Mouse (Mus musculus) megakaryocyte, adult 5-6 weeks (primary cell): ENCODE results near the gene Fgf9. TPM values are rescaled to one million over a fixed set of nuclear protein-coding genes. Genes with fewer than 3 reads are reported as not detected.

Source experiments
- ATAC-seq: 2 replicates; pipeline ENCODE4 v1.8.0; 2016; ENCODE audit warnings: mild to moderate bottlenecking, inconsistent platforms; ENCODE audit not compliant: poor library complexity, severe bottlenecking
- total RNA-seq, 2 experiments: library from RNA; stranded (forward) in 1 of 2; stranded (reverse) in 1 of 2; fragments of 153-499, 151-499 nt in 1 of 2; fragments of 221-1000, 200-1000 nt in 1 of 2; gene quantifications; 2 replicates each; pipeline versions ENCODE4 v1.2.3 to v1.2.4; 2015 to 2017

Gene Fgf9
- not detected in 2 replicates for total RNA-seq (2015)
- not detected in 2 replicates for total RNA-seq (2017)

DNA sequence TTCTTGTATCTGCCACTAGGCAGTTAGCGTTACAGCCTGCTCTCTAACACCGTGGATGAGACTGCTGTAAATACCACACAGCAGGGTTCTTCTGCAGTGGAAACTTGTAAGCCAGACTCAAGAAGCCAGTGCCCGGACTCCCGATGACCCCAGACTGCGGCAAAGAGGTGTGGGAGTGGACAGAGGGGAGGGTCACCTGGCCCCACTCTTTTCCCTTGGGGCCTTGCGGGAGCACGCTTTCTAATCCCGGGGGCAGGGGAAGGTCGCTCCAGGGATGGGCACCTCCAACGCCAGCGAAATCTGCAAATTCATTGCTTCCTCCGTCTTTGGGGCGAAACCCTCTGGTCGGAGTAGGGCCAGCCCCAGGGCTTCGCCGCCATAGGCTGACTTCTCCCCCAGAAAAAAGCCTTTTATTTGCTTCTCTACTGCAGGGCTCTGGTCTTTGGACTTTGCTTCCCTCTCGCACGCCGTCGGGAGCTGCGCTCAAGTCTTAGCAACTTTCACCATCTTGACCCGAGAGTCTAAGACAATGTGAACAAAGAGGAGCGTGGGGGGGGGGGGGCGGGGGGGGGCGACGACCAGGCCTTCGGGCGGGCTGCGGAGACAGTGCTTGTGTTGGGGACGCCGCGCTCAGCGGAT lies at the start of gene Fgf9:
Gene Fgf9, plus strand, starts transcription at position 67 of the 639 bp plus-strand sequence.
- 0 out of 2 replicates have a peak, but pooled peaks have one; percentile 26 for ATAC-seq

DNA sequence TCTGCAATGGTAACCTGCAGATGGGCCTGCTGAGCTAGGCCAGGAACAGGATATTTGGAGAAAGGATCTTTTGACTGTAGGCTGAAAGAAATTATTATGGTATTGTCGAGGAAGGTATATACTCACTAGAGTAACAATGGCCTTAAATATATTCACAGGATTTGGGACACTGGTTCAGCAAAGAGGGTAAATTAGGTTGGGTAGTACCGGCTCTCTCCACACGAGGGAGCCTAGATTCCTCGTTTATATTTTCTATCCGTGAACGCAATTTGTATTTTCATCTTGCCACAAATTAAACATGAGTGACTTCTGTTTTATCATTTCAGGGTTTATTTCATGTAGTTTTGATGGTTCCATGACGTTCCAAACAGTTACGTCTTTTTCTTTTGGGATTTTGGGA lies 35.8 kb upstream of the Fgf9 start:
- ATAC-seq: no peak

DNA sequence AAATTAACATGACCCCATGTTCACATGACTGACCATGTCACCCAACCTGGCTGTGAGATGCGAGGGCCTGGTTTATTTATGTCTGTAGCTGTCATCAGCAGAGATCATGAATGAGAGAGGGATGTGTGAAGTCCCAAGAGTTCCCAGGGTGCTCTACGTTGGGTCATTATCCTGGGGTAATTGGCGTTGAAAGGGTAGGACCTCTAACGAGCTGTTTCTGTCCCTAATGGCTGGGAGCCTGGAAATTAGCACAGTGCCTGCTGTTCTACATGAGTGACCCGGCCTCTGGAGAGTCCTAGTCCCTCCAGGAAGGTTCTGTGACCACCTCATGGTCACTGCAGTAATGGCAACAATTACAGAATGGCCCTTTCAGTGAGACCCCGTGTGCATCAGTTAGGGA lies 34.2 kb upstream of the Fgf9 start:
- no peak for ATAC-seq

DNA sequence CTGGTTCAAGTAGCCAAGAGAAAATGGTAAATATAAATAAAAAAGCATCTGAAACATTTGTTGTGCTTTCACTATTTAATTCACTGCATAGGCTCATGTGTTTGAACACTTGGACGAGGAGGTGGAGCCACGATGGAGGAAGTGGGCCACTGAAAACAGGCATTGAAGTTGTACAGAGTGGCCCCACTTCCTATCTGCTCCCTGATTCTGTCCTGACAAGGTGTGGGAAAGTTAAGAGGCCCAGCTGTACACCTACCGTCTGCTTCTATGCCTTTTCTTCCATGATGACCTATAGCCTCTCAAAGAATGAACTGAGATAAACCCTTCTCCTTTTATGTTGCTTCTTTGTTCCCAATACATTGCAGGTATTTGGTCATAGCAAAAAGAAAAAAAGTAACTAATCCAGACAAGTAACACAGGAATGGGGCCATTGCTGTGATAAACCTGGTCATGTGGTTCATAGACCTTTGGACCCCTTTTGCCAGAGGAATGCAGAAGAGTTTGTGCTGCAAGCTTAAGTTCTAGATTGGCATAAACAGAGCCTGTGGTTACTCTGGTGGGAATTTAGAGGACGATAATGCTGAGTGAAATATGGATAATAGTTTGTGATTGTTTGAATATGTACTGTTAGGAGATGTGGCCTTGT lies 23.6 kb upstream of the Fgf9 start:
- ATAC-seq: no peak

DNA sequence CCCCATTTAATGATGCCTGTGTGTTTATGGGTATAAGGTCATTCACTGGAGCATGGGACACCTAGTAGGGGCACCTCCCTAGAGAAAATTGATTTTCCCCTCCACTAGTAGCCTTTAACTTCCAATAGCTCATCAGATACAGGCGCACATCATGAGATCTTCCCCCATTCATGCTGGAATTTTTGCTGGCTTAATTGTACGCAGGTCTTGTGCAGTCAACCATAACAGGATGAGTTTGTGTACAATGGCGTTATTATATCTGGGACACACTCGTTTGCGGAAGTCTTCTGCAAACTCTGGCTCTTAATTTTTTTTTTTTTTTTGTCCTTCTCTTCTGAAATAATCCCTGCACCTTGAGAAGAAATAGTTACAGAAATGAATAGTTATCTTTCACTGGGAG lies 19.7 kb upstream of the Fgf9 start:
- ATAC-seq: no peak

DNA sequence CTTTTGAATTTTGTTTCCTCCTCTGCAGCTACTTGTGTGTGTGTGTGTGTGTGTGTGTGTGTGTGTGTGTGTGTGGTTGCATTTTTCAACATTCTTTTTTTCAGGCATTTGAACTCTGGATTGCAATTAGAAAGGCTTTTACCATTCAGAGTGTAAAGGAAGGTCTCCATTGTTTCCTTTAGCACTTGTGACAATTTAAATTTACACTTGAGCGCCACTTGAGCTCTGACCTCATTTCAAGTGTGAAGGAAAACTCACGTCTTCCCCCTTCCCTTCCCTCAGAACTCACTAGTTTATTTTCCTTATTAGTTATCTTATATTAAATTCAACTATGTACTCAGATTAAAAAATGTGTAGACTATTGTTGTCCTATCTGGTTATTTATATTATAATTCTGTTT lies 2.8 kb upstream of the Fgf9 start:
- ATAC-seq: no peak

DNA sequence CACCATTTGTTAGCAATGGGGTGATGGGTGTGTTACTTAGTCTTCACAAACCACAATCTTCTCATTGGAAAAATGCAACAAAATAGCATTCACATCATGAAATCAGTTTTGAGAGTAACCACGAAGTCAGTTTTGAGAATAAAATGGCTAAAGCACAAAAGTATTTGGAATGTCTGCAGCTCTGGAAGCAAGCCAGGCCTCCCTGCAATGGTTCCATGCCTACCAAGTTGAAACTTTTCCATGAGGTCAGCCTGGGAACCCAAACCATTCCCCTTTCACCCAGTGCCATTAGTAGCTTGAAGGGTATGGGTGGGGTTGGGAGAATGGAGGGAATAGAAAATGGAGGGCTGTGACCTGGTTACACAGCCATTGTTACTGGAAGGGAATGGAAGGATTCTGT lies 1.7 kb upstream of the Fgf9 start:
- ATAC-seq: no peak

DNA sequence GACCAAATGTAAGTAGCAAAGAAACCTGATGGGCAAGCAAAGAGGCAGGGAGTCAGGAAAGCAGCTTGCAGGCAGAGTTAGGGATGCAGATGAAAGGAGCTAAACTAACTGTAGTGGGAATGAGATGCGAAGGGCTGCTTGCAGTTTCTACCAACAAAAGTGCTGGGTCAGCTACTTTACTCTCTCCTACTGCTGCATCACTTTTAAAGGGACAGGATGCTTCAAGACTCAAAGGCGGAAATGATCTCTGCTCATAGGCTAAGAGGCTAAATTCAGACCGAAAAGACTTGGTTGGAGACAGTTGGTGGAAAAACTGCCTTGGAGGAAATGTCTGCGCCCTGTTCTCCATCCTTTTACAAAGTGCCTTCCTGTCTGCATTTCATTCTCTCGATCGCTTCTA lies 420 bp upstream of the Fgf9 start:
- no peak for ATAC-seq

DNA sequence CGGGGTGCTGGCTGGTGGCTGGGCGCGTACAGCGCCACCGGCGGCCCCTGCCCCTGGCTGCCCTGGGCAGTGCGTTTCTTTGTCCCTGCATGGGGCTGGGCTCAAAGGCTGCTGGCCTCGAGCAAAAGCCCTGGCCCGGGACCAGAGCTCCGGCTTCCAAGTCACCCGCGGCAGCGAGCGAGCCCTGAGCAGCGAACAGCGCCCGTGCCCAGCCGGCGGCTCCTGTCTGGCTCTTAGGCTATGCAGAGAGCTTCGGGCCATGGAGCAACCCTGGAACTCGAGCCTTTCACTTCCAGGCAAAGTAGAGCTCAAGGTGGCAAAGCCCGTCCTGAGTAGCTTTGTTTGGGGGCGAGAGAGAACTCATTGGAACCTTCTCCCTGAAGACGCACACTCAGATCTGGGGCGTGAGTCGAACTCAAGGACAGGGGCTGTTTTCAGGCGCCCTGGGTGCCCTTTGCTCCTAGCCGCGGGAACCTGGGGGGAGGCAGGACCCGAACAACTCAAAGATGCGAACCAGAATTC lies 834 bp downstream of the Fgf9 start:
- ATAC-seq: 0 out of 2 replicates have a peak, but pooled peaks have one; percentile 20

DNA sequence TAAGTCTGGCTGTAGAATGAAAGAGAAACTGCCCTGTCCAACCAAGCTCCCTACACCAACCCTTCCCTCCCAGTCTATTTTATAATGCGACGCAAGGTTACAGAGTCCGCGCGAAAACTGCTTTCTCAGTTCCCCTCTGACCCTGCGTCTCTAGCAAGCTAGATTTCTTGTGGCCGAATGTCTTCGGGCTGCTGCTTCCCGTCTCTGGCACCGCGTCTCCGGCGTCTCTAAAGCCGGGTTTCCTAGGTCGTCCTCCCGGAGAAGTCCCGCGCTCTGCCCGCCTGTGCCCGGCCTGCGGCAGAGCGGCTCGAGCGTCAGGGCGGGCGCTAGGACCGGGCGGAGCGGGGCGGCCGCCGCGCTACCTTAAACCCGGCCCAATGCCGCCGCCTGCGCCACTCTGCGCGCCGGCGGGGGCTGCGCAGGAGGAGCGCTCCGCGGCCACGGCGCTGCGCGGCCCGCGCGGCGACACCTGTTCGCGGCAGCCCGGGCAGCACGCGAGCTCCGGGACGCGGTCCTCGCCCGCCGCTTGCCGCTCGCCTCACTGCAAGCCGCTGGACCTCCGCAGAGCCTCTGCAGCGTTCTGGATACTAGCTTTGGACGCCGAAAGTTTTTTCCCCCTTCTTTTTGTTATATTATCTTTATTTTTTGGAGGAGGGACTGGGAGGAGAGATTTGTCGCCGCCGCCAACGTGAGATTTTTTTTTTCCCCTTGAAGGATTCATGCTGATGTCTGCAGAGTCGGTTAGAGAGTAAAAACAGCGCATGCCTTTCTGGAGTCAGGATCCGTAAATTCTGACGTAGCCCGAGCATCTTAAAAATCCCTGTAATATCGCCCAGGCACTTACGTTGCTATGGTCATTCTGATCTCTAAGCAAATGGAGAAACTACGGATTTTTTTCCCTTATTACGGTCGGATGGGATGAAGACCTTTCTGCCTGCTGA lies 1.8 kb downstream of the Fgf9 start:
- ATAC-seq: peak; percentile 66

DNA sequence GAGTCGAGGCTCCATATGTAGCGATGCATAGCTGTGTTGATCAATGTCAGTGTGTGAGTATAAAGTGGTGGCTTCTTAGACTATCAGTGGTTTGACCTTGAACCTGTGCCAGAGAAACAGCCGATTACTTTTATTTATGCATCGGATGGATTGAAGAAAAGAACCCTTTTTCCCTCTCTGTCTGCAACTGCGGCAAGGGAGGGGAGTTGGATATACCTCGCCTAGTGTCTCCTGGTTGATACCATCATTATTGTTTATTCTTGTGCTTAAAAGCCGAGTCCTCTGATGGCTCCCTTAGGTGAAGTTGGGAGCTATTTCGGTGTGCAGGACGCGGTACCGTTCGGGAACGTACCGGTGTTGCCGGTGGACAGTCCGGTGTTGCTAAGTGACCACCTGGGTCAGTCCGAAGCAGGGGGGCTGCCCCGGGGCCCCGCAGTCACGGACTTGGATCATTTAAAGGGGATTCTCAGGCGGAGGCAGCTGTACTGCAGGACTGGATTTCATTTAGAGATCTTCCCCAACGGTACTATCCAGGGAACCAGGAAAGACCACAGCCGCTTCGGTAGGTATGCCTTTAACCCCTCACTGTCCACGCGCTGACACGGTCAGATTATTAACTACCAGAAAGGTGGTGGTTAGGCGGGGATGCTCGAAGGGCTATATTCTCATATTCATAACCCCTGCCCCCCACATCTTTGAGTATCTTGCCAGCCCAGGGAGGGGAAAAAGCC lies 2.6 kb downstream of the Fgf9 start:
- no peak for ATAC-seq

DNA sequence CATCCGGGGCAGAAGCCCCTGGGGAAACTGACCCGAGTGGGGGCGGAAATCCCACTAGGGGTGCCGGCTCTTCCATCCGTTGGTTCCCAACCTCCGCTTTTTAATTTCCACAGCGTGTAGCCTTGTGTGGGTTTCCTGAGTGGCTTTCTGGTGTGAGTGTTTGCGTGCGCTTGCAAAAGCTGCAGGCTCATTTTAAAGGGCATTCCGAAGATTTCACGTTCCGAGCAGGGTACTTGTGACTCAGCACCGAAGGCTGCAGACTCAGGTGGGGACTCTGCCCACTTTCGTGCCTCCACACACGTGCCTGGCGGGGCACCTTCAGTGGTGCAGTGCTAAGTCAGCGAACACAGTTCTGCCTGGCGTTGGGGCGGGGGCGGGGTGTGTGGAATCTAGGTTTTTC lies 3.6 kb downstream of the Fgf9 start:
- no peak for ATAC-seq

DNA sequence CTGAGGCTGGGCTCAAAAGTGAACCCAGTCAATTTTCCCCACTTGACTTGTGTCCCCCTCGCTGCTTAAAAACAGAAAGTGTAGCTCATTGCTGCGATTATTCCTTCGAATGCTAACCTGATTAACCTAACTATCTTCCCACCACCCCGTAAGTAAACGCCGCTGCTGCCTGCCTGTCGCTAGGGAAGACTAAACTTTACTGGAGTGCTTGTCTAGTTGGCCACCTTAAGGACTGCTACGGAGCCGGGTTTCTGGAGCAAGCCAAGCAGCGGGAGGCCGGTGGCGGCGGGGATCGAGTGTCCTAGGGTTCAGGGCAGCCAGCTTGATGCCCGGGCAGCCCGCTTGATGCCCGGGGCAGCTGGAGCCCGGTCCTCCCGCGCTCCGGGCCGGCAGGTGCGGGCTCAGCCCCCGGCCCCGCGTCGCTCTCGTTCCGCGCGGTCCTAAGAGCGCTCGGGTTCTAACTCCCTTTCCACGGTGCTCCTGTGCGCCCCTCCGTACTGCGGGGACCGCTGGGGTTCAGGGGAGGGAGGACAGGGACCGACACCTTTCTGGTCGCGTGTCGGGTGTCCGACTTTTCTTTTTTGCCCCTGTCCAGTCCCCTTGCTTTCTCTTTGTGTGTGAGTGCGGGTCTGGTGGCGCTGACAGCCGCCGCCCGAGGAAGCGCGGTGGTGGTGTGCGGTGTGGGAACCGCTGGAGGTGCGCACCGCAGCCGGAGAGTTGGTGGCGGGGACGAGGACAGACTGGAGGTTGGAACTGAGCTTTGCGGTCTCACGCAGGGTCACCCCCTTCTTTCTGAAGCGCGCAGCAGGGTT lies 4.5 kb downstream of the Fgf9 start:
- ATAC-seq: no peak

DNA sequence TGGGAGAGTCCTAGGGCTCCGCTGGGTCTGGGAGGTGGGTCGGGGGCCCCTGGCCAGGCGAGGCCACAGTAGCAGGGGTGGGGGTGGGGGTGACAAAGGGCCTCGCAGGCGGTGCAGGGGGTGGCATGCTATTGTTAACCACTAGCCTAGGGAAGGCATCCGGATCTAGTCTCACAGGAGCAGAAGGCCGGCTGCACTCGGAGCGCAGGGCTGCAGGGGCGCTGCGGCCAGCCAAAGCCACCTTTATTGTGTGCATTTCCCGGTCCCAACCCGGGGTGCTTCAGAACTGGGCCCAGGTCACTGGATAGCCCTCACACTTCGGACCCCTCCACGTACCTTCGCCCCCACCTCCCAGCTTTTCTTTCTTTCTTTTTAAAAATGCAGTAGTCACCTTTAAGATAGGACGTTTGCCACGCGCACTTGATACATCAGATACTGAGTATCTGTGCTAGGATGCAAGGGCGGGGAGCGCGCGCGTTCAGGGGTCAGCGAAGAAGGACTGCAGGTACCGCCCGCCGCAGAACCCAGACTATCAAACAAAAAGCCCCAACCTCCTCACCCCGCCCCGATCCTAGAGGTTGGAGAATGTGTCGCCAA lies 5.2 kb downstream of the Fgf9 start:
- no peak for ATAC-seq

DNA sequence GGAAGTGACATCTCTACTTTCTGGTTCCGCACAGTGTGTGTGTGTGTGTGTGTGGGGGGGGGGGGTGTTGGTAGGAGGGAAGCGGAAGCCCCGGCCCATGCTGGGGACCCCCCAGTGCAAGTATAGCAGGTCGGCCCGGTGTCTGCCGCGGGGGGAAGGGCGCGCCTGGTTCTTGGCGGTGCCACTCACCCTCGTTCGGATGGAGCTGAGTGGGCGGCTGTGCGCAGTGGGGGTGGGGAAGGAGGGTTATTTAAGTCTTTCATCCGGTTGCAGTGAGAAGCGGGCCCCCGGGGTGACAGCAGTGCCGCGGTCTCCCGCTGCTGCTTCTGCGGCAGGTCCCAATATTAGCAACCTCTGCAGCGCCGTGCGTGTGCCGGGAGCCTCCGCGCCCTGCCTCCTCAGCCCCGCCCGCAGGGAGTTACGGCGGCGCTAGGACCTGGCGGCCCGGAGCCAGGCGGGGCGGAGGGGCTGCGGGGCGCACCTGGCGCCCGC lies 5.7 kb downstream of the Fgf9 start:
- ATAC-seq: no peak

DNA sequence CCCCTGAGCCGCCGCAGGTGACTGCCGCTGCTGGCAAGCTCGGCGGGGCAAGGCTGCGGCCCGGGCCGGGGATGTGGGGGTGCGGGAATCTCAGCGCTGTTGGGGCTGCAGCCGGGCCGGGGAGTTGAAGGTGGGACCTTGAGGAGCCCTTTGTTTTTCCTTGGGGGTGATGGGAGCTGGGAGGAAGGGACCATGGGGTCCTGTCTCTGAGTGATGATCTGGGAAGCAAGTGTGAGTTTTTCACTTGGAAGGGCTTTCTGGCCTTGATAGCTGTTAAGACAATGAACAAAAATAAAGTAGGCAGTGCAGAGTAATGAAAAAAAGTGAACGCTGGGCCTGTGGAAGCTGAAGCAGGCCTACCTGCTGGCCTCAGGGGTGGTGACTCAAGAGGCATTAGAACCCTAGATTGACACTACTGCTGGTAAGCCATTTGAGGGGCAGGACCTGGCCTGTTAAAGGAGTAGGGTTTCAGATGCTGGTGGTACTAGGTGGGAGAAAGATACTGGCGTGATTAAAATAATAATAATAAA lies 6.4 kb downstream of the Fgf9 start:
- no peak for ATAC-seq

DNA sequence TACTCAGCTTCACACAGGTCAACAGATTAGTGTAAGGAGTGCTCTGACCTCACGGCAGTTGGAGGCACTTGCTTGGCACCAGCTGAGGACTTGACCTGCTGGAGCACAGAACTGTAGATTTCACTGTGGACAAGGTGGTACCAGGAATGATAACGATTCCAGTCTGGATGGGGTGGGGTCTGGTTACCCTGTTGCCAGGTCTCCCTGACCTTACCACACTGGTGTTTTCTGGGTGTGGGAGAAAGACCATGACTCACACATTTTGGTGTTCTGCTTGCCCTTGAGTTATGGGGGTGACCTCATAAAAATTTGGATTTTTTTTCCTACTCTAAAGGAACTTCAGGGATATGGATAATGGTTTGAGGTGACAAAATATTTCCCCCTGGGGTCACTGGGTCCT lies 9.1 kb downstream of the Fgf9 start:
- ATAC-seq: no peak

DNA sequence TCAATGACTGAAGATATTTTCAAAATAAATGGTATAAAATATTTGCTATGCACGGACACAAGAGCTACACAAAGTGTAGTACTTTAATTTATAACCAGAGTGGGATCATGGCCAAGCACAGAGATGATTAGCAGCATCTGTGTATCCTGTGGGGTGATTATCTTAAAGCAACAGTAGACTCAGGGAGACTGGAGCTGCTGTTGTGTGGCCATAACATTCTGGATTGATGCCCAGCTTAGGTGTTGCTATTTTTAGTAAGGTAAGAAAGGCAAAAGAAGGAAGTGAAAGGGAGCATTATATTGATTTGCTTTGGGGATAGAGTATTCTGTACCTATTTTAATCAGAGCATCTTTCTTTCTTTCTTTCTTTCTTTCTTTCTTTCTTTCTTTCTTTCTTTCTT lies 11.6 kb downstream of the Fgf9 start:
- no peak for ATAC-seq

DNA sequence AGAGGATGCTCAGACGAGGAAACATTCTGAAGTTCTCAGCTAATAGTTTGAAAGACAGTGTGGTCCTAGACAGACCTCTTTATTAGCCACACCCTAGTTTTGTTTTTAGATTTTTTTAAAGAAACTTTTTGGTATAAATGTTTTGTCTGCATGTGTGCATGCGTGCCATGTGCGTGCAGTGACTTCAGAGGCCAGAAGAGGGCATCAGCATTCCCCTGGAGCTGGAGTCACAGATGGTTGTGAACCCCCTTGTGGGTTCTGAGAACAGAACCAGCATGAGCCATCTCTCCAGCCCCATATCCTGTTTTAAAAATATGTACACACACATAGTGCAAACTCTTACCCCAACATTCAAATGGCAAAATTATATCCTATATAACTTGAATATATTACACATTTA lies 13.9 kb downstream of the Fgf9 start:
- ATAC-seq: no peak
